ENCODE assay signal across 23 mouse cellular contexts in the genomic region with DNA sequence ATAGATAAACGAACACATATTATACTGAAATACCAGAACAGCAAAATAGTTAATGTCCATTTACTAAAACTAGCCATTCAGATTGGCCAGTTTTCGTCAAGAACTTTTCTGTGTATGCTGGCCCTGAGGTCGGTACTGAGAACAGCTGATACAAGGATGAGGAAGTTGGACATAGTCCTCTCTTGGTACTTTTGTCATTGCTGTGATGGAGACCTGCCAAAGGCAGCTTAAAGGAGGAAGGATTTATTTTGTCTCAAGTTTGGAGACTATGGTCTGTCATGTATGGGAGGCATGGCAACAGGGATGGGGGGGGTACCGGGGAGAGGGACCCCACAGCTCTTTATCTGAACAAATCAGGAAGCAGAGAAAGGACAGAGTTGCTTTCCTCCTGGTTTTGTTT. TPM values are rescaled to one million over a fixed set of nuclear protein-coding genes. Genes with fewer than 3 reads are reported as not detected.
DNase-seq lines count a peak whose midpoint lies in the region; ATAC-seq lines count a peak whose summit lies in the region.
"Had no signal": no experiment of that assay in that cellular context is flagged by ENCODE, and none has a peak within 500 bp of the region (broad histone marks: within the 10 kb centered on the region; RNA-seq: fewer than 3 reads in every experiment).

No protein-coding gene starts in this region.

- DNase-seq in 416B (ENCODE audit: low read depth) (peak; percentile 54), MEL-GATA-1-ER (ENCODE audit: extremely low read depth, low read depth) (peak; percentile 74)
- DNase-seq in liver, embryonic 13.5 days = no peak
- DNase-seq in layer of hippocampus, postnatal 36 days = no peak
- DNase-seq in gastrocnemius, postnatal 10 days = no peak
- DNase-seq in natural killer cell, adult 2 months (ENCODE audit: low spot score in 2 of 2) = no peak
- DNase-seq: adrenal gland, postnatal 10 days; cerebellum, adult 11 months; cerebellum, adult 9-10 months; heart, postnatal 36 days; kidney, adult 18-20 months; kidney, postnatal 25 days had no signal

- H3K4me3 ChIP-seq in liver, embryonic 13.5 days (replicated peaks) = no peak overlapping the region
- H3K4me3 ChIP-seq: embryonic facial prominence, embryonic 13.5 days; forebrain, embryonic 10.5 days; forebrain, embryonic 15.5 days; heart, embryonic 10.5 days; hindbrain, embryonic 13.5 days; kidney, embryonic 15.5 days; left cerebral cortex, adult 2 months; lung, embryonic 15.5 days; megakaryocyte, embryonic 14.5 days; midbrain, embryonic 12.5 days had no signal

- peaks cover 8% of the 10 kb centered on the region for H3K36me3 ChIP-seq in liver, embryonic 13.5 days
- H3K36me3 ChIP-seq: forebrain, embryonic 15.5 days; lung, embryonic 15.5 days had no signal

- 42% methylated on average over 4 of the region's 4 CpGs for WGBS in liver, embryonic 13.5 days (ENCODE audit: insufficient replicate concordance)

- H3K27me3 ChIP-seq in liver, embryonic 13.5 days = no peaks in the 10 kb centered on the region
- H3K27me3 ChIP-seq: embryonic facial prominence, embryonic 13.5 days; forebrain, embryonic 15.5 days; hindbrain, embryonic 13.5 days; kidney, embryonic 15.5 days; lung, embryonic 15.5 days; megakaryocyte, embryonic 14.5 days; midbrain, embryonic 12.5 days had no signal

- H3K9me3 ChIP-seq in liver, embryonic 13.5 days (replicated peaks) = no peaks in the 10 kb centered on the region
- H3K9me3 ChIP-seq: embryonic facial prominence, embryonic 13.5 days; forebrain, embryonic 10.5 days; forebrain, embryonic 15.5 days; heart, embryonic 10.5 days; hindbrain, embryonic 13.5 days; kidney, embryonic 15.5 days; lung, embryonic 15.5 days; megakaryocyte, embryonic 14.5 days; midbrain, embryonic 12.5 days had no signal

- no peak for ATAC-seq in liver, embryonic 13.5 days (ENCODE audit: low read depth)
- ATAC-seq in megakaryocyte, adult 5-6 weeks (ENCODE audit: poor library complexity, severe bottlenecking) = peak; percentile 63; the same call in 1 of the 2 replicates
- ATAC-seq: forebrain, embryonic 15.5 days had no signal

- H3K4me2 ChIP-seq in liver, embryonic 13.5 days = no peak overlapping the region
- H3K4me2 ChIP-seq: embryonic facial prominence, embryonic 13.5 days; forebrain, embryonic 15.5 days; hindbrain, embryonic 13.5 days; kidney, embryonic 15.5 days; lung, embryonic 15.5 days; midbrain, embryonic 12.5 days had no signal

- H3K4me1 ChIP-seq in liver, embryonic 13.5 days (replicated peaks) = peaks cover 80% of the 10 kb centered on the region
- H3K4me1 ChIP-seq: forebrain, embryonic 10.5 days; forebrain, embryonic 15.5 days; hindbrain, embryonic 13.5 days; midbrain, embryonic 12.5 days had no signal

- H3K27ac ChIP-seq in liver, embryonic 13.5 days = peak overlapping the region; percentile 70
- H3K27ac ChIP-seq: embryonic facial prominence, embryonic 13.5 days; forebrain, embryonic 10.5 days; forebrain, embryonic 15.5 days; heart, embryonic 10.5 days; hindbrain, embryonic 13.5 days; kidney, embryonic 15.5 days; left cerebral cortex, adult 2 months; lung, embryonic 15.5 days; midbrain, embryonic 12.5 days had no signal

- no peak overlapping the region for H3K9ac ChIP-seq in liver, embryonic 13.5 days
- H3K9ac ChIP-seq: embryonic facial prominence, embryonic 13.5 days; forebrain, embryonic 15.5 days; hindbrain, embryonic 13.5 days; kidney, embryonic 15.5 days; lung, embryonic 15.5 days; midbrain, embryonic 12.5 days had no signal

RNA-seq across cellular contexts. Expression of a gene that starts 12.7 kb away (rescaled TPM):
- 5.8 and 6.5 TPM in 2 replicates for polyA plus RNA-seq in liver, embryonic 13.5 days (2015; fragmentation: Nextera tagmentation; extraction: Ambion mirVana)
- 15.5 and 16.3 TPM in 2 replicates for total RNA-seq in megakaryocyte, adult 5-6 weeks (2015)
- total RNA-seq in megakaryocyte, adult 5-6 weeks (2017) = 17.1 and 19.1 TPM in 2 replicates
- 10 to 100 TPM; 38.7 to 44.0 TPM for total RNA-seq in layer of hippocampus, postnatal 36 days (2021)
- 10 to 100 TPM; 39.2 to 41.6 TPM for total RNA-seq in gastrocnemius, postnatal 10 days (2021)

Comparison
In these comparisons a context has a peak if more than half of its experiments do, and no peak if none do; other contexts are left out.
1. DNase-seq: peak in 416B (single experiment) and MEL-GATA-1-ER (single experiment); none in liver, embryonic 13.5 days (single experiment), layer of hippocampus, postnatal 36 days (0 of 2), gastrocnemius, postnatal 10 days (single experiment) and natural killer cell, adult 2 months (0 of 2).